Mouse (Mus musculus) liver, embryonic 12.5 days (tissue): Measurements from ENCODE around the gene N4bp2. TPM values are rescaled to one million over a fixed set of nuclear protein-coding genes. Genes with fewer than 3 reads are reported as not detected.

Experiments used
- ATAC-seq: fragments of 200-750 bp; cut with Nextera tagmentation; 2 replicates; pipeline ENCODE4 v1.8.0; 2017; ENCODE audit warnings: moderate number of reproducible peaks, mild to moderate bottlenecking, moderate library complexity
- H3K27ac ChIP-seq: fragments of 300-500 bp; sonication (generic); 2 replicates; pipeline ENCODE4 v1.5.1; 2016; ENCODE audit warnings: mild to moderate bottlenecking
- H3K27me3 ChIP-seq: fragments of 300-500 bp; sonication (generic); replicated peaks from 2 replicates; pipeline ENCODE4 v1.6.1; 2016; ENCODE audit warnings: mild to moderate bottlenecking, moderate library complexity
- H3K36me3 ChIP-seq: fragments of 300-500 bp; sonication (generic); 2 replicates; pipeline ENCODE4 v1.6.1; 2016; ENCODE audit warnings: mild to moderate bottlenecking, moderate library complexity
- H3K4me1 ChIP-seq: fragments of 300-500 bp; sonication (generic); 2 replicates; pipeline ENCODE4 v1.6.1; 2016
- H3K4me2 ChIP-seq: fragments of 300-500 bp; sonication (generic); 2 replicates; pipeline ENCODE4 v1.6.1; 2016; ENCODE audit warnings: mild to moderate bottlenecking, moderate library complexity
- H3K4me3 ChIP-seq: fragments of 300-500 bp; sonication (generic); 2 replicates; pipeline ENCODE4 v1.5.1; 2016; ENCODE audit warnings: mild to moderate bottlenecking, moderate library complexity
- H3K9ac ChIP-seq: fragments of 300-500 bp; sonication (generic); 2 replicates; pipeline ENCODE4 v1.6.1; 2016; ENCODE audit warnings: mild to moderate bottlenecking, moderate library complexity
- H3K9me3 ChIP-seq: fragments of 300-500 bp; sonication (generic); replicated peaks from 2 replicates; pipeline ENCODE4 v1.6.1; 2016; ENCODE audit warnings: mild to moderate bottlenecking, moderate library complexity
- WGBS: fragments of 180-500 bp; shearing (Covaris S2); methylation state at CpG from one replicate; pipeline ENCODE4 v1.1.7; 2016; ENCODE audit not compliant: insufficient replicate concordance; 5-methylcytosine and 5-hydroxymethylcytosine counted together
- polyA plus RNA-seq: library from polyadenylated mRNA; unstranded; fragments of >200 nt; fragmentation: Nextera tagmentation; extraction: Ambion mirVana; gene quantifications from 2 replicates; pipeline ENCODE4 v1.2.1, GENCODE M21; 2016

Gene N4bp2
- polyA plus RNA-seq, 1 experiment from 2014 or later = 18.5 TPM

DNA sequence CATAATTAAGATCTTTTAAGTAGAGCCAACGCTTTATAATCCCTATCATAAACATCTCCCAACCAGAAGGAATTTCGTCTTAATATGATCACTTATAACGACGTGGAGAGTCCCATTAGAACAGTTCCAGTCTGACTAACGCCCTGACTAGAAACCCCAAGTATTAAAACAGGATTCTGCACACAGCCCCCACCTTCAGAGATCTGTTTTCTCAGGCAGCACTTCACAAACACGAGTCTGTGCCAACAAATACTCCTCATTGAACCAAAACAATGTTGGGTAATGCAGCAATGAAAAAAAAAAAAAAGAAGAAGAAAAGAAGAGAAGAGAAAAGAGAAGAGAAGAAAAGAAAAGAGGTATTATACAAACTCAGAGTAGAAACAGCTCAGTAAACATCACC lies 96.1 kb downstream of the N4bp2 start:
- H3K27me3 ChIP-seq = no peaks in the 10 kb centered on the region
- H3K36me3 ChIP-seq = no peaks in the 10 kb centered on the region
- H3K4me2 ChIP-seq = no peak overlapping the region
- no peak overlapping the region for H3K27ac ChIP-seq
- no peak overlapping the region for H3K9ac ChIP-seq
- no peaks in the 10 kb centered on the region for H3K9me3 ChIP-seq
- no peak overlapping the region for H3K4me3 ChIP-seq
- ATAC-seq = no peak
- peaks cover 16% of the 10 kb centered on the region; the same call in 1 of the 2 replicates for H3K4me1 ChIP-seq
- WGBS = 61% methylated on average over 6 of the region's 6 CpGs

DNA sequence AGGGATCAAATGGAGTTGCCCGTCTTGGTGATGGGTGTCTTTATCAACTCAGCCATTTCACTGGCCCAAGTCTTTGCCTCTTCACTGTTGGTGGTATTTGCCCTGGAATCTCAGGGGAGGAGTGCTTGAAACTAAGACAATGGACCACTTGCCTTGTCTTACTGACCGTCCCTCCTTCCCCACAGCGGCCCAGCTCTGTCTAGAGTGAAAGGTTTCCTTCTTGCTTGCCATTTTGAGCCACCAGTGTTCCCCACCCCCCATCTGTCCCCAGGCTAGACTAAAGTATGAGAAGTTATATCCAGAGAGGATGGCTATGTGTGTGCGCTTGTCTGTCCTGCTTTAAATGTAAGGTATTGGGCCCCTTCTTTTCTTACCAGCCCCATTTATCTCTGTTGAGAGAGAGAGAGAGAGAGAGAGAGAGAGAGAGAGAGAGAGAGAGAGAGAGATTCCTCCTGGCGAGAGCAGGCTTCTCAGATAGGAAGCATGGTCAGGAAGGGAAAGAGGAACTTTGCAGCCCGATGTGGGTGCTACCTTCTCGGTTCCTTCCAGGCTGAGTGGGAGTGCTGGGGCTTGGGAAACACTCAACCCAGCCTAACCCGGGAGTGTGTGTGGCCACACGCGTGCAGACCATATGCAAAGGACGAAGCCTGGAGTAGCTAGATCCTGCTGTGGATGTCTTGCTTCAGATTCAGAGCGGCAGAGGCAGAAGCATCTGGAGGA lies 97.1 kb downstream of the N4bp2 start:
- ATAC-seq = no peak
- Histone ChIP-seq H3K4me3 (no peak overlapping the region), H3K9ac (no peak overlapping the region), H3K9me3 (no peaks in the 10 kb centered on the region), H3K27me3 (no peaks in the 10 kb centered on the region), H3K27ac (no peak overlapping the region), H3K4me1 (peaks cover 20% of the 10 kb centered on the region; the same call in 1 of the 2 replicates), H3K4me2 (no peak overlapping the region), H3K36me3 (no peaks in the 10 kb centered on the region)
- 30% methylated on average over 12 of the region's 12 CpGs for WGBS

DNA sequence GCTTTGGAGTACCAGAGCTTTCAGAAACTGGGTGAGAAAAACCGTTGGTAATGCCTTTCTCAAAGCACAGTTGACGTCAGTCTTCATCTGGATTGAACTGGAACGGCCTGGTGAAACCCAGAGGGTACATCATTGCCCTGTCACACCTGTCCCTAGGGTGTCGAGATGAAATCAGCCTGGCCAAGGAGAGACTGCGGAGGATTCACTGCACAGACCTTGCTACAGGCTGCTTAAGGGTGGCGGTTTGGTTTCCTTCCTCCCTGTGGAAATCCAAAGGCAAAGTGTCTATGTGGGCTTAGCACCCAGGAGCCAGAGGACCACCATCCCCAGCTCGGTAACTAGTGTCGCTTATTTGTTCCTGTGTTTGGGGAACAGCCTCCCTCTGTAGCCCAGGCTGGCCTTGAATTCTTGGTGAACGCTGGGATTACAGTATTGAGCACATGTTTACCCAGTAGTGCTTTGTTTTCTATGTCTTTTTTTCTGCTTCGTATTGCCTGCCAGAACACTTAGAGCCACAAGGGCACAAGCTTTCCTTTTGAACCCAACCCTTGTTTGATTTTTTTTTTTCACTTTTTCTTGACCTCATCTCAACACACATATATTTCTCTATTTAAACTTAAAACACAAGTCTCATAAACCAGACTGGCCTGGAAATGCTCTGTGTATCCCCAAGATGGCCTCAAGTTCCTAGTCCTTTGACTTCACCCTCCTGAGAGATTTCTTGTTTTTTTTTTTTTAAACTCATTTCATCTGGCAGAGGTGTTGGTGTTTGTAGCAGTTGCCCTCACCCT lies 98.0 kb downstream of the N4bp2 start, which contains the start of gene Rhoh:
Rhoh (plus strand) TSS at position 60 of the 791 bp plus-strand sequence.
- no peaks in the 10 kb centered on the region for H3K9me3 ChIP-seq
- no peak within 1 kb of the TSS for H3K4me3 ChIP-seq
- H3K4me2 ChIP-seq = no peak within 1 kb of the TSS
- H3K9ac ChIP-seq = no peak within 1 kb of the TSS
- H3K4me1 ChIP-seq = peaks cover 16% of the 10 kb centered on the region; the same call in 1 of the 2 replicates
- 54% methylated on average over 10 of the region's 10 CpGs for WGBS
- no peak within 1 kb of the TSS for H3K27ac ChIP-seq
- no peaks in the 10 kb centered on the region for H3K36me3 ChIP-seq
- no peaks in the 10 kb centered on the region for H3K27me3 ChIP-seq
- ATAC-seq = no peak

DNA sequence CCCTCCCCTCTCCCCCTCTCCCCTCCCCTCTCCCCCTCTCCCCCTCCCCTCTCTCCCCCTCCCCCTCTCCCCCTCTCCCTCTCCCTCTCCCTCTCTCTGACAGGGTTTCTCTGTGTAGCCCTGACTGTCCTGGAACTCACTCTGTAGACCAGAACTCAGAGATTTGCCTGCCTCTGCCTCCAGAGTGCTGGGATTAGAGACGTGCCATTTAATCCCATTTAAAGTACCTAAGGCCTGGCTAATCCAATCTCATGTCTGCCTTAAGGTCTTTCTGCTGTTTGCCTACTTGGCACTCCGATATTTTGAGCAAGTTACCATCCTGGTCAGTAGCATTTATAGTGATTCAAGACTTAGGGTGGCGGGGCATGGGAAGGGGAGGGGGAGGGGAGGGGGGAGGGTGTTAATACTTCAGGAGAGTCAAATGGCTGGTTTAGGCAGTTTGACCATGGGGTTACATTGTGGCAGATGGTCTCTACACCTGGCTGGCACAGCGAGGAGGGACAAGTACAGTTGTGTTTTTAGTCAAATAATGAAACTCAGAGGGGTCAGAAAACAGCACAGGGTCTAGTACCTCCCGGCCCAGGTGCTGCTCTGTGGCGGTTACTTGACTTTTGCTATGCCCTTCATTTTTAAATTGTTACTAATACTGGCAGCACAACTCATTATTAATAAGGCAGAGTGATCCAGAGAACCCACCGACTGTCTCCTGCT lies 99.1 kb downstream of the N4bp2 start:
- WGBS = 72% methylated on average over 7 of the region's 7 CpGs
- Histone ChIP-seq H3K27ac (no peak overlapping the region), H3K9me3 (no peaks in the 10 kb centered on the region), H3K36me3 (no peaks in the 10 kb centered on the region), H3K4me2 (no peak overlapping the region), H3K4me3 (no peak overlapping the region), H3K27me3 (no peaks in the 10 kb centered on the region), H3K4me1 (peaks cover 16% of the 10 kb centered on the region), H3K9ac (no peak overlapping the region)
- no peak for ATAC-seq

DNA sequence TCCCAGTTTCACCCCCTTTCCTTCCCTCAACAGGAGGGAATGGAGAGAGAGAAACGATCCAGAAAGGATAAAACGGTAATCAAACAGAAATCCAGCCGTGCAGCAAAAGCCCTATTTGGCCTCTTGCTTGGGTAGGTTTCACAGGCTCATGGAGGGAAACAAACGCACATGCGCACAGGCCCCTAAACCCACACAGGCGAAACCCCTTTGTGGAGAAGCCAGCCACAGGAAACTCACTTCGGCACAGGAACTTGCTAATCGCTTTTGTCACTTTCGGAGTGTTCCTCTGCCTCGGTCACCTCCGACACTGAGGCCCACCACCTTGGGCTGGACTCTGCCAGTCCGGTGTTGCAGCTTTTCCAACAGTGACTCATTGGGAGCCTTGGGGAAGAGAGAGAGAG lies 100.0 kb downstream of the N4bp2 start:
- H3K27ac ChIP-seq = no peak overlapping the region
- peaks cover 16% of the 10 kb centered on the region for H3K4me1 ChIP-seq
- H3K4me2 ChIP-seq = peak overlapping the region; percentile 45
- no peaks in the 10 kb centered on the region for H3K36me3 ChIP-seq
- whole genome bisulfite sequencing = 33% methylated on average over 12 of the region's 12 CpGs
- H3K4me3 ChIP-seq = peak overlapping the region; percentile 33
- no peaks in the 10 kb centered on the region for H3K27me3 ChIP-seq
- H3K9me3 ChIP-seq = no peaks in the 10 kb centered on the region
- H3K9ac ChIP-seq = no peak overlapping the region
- no peak for ATAC-seq

DNA sequence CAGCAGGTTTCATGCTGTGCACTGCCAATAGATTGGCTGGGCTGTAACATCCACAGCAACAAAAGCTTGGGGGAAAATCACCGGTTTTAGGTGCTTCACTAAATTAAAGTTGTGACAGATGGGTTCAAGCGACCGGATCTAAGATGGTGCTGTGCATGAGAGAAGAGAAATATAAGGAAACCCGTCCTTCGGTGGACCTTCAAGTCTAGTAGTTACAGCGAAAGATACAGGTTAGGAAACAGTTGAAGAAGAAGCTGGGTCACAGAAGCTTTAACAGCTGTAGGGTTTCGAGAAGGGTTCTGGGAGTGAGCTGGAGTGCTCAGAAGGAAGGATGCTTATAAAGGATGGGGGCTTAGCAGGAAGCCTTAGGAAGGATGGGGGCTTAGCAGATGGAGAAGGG lies 101.2 kb downstream of the N4bp2 start:
- peak overlapping the region; percentile 45 for H3K4me2 ChIP-seq
- H3K27me3 ChIP-seq = no peaks in the 10 kb centered on the region
- H3K27ac ChIP-seq = no peak overlapping the region
- no peaks in the 10 kb centered on the region for H3K9me3 ChIP-seq
- H3K4me1 ChIP-seq = peaks cover 18% of the 10 kb centered on the region
- H3K4me3 ChIP-seq = peak overlapping the region; percentile 33
- H3K9ac ChIP-seq = no peak overlapping the region
- WGBS = 68% methylated on average over 7 of the region's 7 CpGs
- H3K36me3 ChIP-seq = no peaks in the 10 kb centered on the region
- ATAC-seq = no peak

DNA sequence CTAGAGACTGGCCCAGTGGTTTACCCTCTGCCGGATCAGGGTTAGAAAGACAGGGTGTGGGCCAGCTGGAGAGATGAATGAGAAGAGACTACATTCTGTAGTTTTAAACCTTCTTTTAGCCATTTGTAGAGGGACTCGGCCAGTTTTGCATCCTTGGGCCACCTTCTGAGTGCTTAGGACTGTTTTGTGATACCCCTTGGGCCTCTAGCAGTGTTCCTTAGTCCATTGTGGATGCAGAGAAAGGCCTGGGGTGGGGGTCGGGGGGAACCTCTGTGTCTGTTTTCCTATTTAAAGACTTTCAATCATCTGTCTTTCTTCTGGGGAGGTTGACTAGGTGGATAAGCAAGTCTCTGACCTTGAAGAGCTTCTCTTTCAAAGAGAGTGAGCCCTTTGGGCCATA lies 101.6 kb downstream of the N4bp2 start:
- Histone ChIP-seq H3K27ac (no peak overlapping the region), H3K27me3 (no peaks in the 10 kb centered on the region), H3K4me1 (peaks cover 18% of the 10 kb centered on the region), H3K36me3 (no peaks in the 10 kb centered on the region), H3K9me3 (no peaks in the 10 kb centered on the region), H3K9ac (peak overlapping the region; percentile 17; the same call in 1 of the 2 replicates), H3K4me2 (peak overlapping the region; percentile 45; the same call in 1 of the 2 replicates), H3K4me3 (peak overlapping the region; percentile 33; the same call in 1 of the 2 replicates)
- ATAC-seq = no peak
- WGBS = 56% methylated on average over 3 of the region's 3 CpGs

DNA sequence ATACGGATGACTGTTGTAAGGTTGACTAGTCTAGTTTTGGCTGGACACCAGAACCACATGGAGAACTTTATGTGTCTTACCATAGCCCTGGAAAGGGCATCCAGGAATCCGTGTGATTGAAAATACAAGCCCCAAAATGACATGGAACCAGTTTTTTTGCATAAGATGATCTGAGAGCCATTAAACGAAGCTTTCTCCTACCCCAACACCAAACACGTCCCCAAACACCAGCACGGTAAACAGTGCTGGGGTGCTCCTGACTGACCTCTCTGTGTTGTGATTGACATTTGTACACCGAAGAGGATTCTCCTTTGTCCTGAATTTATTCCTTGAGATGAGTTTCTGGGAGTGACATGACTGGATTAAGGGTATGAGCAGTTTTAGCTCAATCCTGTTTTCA lies 103.3 kb downstream of the N4bp2 start:
- H3K4me2 ChIP-seq = no peak overlapping the region
- H3K9ac ChIP-seq = no peak overlapping the region

DNA sequence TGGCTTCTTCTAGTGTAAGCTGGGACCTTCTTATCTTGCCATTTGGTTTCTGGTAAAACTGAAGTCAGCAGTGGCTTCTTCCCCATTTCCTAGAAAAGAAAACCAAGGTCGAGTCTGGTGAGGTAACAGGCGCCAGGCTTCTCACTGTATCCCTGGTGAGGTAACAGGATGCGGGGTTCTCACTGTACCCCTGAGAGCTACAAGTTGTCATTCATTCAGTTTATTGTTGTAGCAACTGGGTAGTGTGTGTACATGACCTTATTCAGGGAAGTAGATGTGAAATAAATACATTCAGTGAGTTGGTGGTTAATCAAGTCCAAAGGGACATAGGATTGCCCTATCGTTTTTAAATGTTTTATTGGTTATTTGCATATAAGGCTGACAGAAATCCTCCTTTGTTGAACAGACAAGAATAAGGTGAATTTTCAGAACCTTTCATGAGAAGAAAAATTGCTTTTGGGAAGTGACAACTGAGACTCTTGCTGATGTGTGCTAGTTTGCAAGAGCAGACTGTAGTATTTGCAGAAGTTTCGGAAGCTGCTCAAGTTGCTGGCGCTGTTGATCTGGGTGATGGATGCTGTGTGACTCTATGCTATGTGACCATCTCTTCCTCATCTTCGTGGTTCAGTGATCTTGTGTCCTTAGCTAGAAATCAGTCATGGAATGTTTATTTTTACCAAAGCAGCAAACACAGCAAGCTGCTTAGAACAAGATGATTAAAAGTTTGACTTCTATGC lies 104.2 kb downstream of the N4bp2 start:
- 41% methylated on average over 7 of the region's 7 CpGs for WGBS
- H3K4me2 ChIP-seq = no peak overlapping the region

More for the DNA sequence above, 103.3 kb downstream of the N4bp2 start:
- no peak overlapping the region for H3K27ac ChIP-seq
- no peaks in the 10 kb centered on the region for H3K9me3 ChIP-seq
- no peak overlapping the region for H3K4me3 ChIP-seq
- H3K36me3 ChIP-seq = no peaks in the 10 kb centered on the region
- 78% methylated on average over 6 of the region's 6 CpGs for WGBS
- no peak for ATAC-seq
- H3K4me1 ChIP-seq = peaks cover 15% of the 10 kb centered on the region
- H3K27me3 ChIP-seq = no peaks in the 10 kb centered on the region

DNA sequence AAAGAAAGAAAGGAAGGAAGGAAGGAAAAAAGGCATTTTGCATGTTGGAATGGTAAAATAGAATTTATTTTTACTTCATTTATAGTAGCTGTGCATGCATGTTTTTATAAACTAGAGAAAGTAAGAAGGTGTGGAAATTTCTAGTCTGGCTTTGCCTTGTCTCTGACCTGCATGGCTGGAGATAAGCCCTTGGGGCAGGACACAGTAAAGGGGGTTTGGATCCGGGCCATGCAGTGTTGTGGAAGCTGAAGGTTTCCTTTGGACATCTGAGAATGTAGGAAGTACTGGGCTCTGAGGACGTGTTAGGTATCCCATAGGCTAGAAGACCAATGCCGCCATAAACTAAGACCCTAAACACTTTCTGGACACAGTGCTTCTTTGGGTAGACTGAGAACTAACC lies 105.1 kb downstream of the N4bp2 start:
- H3K27me3 ChIP-seq = no peaks in the 10 kb centered on the region
- WGBS = 43% methylated on average over 3 of the region's 3 CpGs
- no peaks in the 10 kb centered on the region for H3K9me3 ChIP-seq
- no peak overlapping the region for H3K9ac ChIP-seq
- peaks cover 12% of the 10 kb centered on the region for H3K4me1 ChIP-seq
- ATAC-seq = no peak
- H3K4me3 ChIP-seq = no peak overlapping the region
- no peak overlapping the region for H3K4me2 ChIP-seq
- H3K36me3 ChIP-seq = no peaks in the 10 kb centered on the region
- no peak overlapping the region for H3K27ac ChIP-seq

More for the DNA sequence above, 104.2 kb downstream of the N4bp2 start:
- ATAC-seq = no peak
- no peak overlapping the region for H3K9ac ChIP-seq
- H3K4me3 ChIP-seq = no peak overlapping the region
- H3K36me3 ChIP-seq = no peaks in the 10 kb centered on the region
- no peak overlapping the region for H3K27ac ChIP-seq
- H3K4me1 ChIP-seq = peaks cover 15% of the 10 kb centered on the region
- no peaks in the 10 kb centered on the region for H3K9me3 ChIP-seq
- no peaks in the 10 kb centered on the region for H3K27me3 ChIP-seq

DNA sequence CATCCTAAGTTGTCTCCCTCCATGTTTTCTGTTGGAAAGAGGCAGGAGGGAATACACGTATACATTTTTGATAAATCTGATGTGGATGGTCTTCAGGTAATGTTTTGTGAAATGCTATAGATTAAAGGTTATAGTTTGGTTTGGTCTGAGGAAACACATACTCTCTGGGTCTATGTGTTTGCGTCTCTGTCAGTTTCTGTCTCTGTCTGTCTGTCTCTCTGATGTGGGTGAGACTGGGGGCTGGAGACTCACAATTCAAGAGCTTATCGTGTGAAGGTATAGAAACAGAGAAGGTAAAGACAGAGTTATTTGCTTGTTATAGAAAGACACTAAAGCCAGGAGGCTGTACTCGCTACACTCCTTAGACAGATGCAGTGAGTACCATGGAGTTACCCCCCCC lies 106.3 kb downstream of the N4bp2 start:
- Histone ChIP-seq H3K4me3 (no peak overlapping the region), H3K4me2 (no peak overlapping the region), H3K27me3 (no peaks in the 10 kb centered on the region), H3K9me3 (no peaks in the 10 kb centered on the region), H3K4me1 (peaks cover 12% of the 10 kb centered on the region), H3K36me3 (no peaks in the 10 kb centered on the region), H3K27ac (no peak overlapping the region), H3K9ac (no peak overlapping the region)
- no peak for ATAC-seq
- WGBS = 75% methylated on average over 4 of the region's 4 CpGs
